Mouse (Mus musculus) brain, embryonic 14.5 days (tissue): Measurements from ENCODE around the gene Rab11fip4. TPM values are rescaled to one million over a fixed set of nuclear protein-coding genes. Genes with fewer than 3 reads are reported as not detected.

Source experiments
- DNase-seq: peaks from one replicate; pipeline ENCODE4 v3.0.0-alpha.2; 2011; ENCODE audit warnings: low read depth
- CTCF ChIP-seq: fragments of 200-500 bp; IDR thresholded peaks from 2 replicates; pipeline ENCODE4 v1.5.1; 2012; ENCODE audit warnings: inconsistent platforms, mild to moderate bottlenecking, moderate library complexity, borderline replicate concordance; ENCODE audit not compliant: insufficient read depth, insufficient read length; ENCODE audit errors: extremely low read depth
- POLR2A ChIP-seq: fragments of 200-500 bp; IDR thresholded peaks from 2 replicates; pipeline ENCODE4 v1.6.1; 2012; ENCODE audit warnings: mild to moderate bottlenecking, inconsistent platforms, borderline replicate concordance; ENCODE audit not compliant: poor library complexity, insufficient read depth, insufficient read length, severe bottlenecking; ENCODE audit errors: extremely low read depth
- polyA plus RNA-seq: library from polyadenylated mRNA; depleted of rRNA; stranded (reverse); fragments of >200 nt; gene quantifications from 2 replicates; pipeline ENCODE4 v1.2.3, GENCODE M21; 2012

The Rab11fip4 gene
- polyA plus RNA-seq, 1 experiment, result 55.0 TPM

DNA sequence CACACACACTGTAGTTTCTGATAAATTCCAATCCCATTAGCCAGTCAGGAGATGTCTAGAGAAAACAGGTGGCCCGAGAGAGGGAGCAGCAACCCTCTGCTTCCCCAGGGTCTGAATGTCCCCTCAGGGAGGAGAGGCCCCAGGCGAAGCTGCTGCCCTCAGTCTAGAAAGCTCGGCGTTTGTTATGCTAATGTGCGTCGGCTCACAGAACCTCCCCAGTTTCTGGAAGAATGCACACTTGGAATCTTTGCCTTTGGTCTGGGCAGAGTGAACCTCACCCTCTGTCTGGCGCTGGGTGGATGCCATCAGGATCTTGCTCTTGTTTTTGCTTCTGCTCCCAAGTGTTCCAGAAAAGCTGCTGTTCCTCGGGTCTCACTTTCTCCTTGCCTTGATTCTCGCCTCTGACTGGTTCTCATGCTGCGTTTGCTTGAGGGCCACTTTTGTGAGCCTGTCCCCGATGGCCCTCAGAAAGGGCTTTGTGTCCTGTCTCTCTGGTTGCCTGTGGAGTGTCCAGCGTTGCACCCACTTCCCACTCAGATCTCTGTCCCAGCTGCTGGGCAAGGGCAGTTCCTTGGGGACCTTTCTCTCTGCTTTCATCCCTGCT, 55.6 kb downstream of the Rab11fip4 start:
- DNase-seq, result peak; percentile 90
- TF ChIP-seq POLR2A, result no peak
- TF ChIP-seq CTCF, result no peak

DNA sequence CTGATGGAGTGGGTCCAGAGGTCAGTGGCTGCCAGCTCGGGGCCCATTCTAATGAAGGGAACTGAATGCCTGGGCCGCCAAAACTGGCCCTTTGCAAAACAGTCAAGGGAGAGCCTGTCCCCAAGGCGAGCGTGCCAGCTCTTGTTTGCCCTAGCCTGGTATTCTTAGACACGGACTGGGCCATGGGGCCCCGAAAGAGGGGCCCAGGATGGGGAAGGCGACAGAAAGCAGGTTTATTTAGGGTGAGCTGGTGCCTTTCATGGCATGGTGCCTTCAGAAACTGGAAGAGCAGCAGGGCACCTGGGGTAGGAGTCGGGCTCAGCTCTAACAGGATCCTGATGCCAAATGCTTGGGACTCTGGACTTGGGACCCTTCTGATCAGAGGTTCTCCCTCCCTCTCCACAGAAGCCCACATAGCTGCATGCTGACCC, 56.1 kb downstream of the Rab11fip4 start:
- TF ChIP-seq POLR2A (no peak), CTCF (no peak)
- DNase-seq, result peak; percentile 61

DNA sequence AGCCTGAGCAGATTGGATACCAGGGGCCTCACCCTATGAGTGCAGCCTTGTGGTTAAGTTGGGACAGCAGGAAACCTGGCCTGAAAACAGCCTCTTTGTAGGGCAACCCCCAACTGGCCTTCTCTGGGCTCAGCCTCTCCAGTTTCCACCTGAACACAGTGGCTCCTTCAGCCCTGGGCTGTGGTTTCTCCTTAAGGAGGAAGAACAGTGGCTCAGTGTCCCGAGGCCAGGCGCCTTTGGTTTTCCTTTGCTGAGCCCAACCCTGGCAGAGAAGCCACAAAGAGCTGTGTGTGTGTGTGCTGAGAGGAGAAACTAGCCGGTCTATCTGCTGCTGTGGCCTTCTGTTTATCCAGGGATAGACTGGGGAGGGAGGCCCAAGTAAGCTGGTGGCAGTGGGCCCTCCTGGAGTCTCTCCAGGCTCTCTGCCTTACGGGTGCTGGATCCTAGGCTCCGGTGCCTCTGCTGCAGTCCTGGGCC, 59.4 kb downstream of the Rab11fip4 start:
- TF ChIP-seq CTCF, result no peak
- no peak for TF ChIP-seq POLR2A
- peak; percentile 66 for DNase-seq

DNA sequence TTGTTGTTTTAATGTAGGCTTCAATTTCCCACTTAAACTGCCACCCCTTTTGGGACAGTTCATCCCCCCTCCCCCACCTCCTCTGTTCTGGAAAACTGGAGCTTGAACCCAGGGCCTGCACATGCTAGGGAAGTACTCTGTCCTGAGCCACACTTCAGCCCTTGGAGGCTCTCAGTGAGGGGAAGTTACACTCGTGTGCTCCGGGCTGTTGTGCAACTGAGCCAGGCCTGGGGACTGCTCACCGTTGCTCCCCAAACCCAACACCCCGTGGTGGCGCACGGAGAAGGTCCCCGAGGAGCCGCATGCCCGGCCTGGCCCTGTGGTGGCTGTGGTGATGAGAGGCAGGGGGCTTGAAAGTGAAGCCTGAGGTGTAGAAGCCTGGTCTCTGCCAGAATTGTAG, 61.2 kb downstream of the Rab11fip4 start:
- TF ChIP-seq CTCF, result no peak
- no peak for TF ChIP-seq POLR2A

DNA sequence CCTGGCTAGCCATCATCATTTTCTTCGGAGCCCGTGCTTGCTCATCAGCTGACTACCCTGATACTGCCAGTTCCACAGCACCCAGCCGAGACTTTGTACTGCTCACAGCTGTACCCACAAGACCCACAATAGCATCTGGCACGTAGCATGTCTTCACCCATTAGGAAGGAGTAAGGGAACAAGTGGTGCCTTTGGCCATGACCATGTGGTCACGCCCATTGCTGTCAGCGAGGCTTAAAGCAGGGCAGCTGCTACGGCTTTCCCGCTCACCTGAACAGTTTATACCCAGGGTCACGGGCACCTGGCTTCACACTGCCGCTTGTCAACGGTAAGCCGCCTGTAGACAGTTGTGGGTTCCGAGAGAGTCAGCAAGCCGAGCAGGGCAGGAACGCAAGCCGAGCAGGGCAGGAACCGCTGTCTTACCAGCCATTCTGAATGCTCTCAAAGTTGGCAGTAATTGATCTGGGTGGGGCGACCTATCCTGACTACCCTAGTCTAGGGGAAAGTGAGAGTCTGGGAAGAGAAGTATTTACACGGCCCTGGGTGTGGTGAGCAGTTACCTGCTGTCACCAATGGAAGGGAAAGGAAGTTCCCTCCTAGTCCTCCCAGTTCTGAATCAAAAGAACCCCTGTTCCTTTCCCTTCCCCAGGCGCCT, 62.0 kb downstream of the Rab11fip4 start:
- no peak for DNase-seq
- no peak for TF ChIP-seq CTCF
- TF ChIP-seq POLR2A, result no peak

More for the DNA sequence above, 61.2 kb downstream of the Rab11fip4 start:
- no peak for DNase-seq

DNA sequence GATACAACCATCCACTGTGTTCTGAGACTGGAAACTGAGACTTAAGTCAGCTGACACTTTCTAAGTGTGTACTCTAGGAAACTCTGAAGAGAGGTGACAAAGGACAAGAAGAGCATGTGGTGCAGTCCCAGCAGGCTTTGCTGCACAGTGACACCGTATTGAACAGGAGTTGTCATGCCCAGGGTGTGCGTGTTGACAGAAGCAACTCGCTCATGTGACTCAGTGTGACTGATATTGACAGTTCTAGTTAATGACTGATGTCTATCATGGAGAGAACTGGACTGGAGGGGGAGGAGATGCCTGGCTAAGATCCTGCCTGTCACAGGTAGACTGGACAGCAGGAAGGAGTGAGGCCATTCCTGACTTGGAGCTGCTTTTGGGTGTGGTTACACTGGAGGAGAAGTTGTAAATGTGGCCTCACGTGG, 63.4 kb downstream of the Rab11fip4 start:
- TF ChIP-seq CTCF (no peak), POLR2A (no peak)
- no peak for DNase-seq

DNA sequence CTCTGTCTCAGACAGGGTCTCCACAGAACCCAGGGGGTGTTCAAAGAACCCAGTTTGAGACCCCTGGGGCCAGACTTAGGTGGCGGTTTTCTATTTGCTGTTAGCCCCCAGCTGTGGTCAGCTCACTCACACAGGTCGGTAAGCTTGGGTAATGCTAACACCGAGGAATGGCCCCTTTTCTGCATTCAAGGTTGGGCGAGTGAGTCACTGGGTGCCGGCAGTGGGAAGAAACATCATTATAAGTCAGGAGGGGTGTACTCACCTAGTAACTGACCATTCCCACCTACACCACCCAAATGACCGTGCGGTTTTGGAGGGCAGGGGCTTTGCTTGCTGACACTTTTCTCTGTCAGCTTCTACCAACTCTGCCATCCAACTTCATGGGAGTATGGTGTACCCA, 64.6 kb downstream of the Rab11fip4 start:
- no peak for DNase-seq
- no peak for TF ChIP-seq POLR2A
- TF ChIP-seq CTCF, result no peak

DNA sequence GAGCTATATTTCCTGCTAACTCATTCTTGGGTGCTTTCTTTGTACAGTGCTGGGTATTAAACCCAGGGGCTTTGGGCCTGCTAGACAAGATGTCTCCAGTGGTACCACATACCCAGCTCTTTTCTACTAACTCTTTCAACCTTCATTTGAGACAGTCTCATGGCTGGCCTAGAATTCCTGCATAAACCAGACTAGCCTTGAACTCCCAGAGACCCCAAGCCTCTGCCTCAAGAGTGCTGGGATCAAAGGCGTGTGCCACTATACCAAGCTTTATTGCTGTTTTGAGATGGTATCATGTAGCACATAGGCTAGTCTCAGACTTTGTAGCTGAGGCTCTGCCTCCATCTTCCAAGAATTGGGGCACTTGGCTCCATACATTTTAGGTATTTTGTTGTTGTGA, 65.5 kb downstream of the Rab11fip4 start:
- TF ChIP-seq POLR2A (no peak), CTCF (no peak)
- DNase-seq, result no peak

DNA sequence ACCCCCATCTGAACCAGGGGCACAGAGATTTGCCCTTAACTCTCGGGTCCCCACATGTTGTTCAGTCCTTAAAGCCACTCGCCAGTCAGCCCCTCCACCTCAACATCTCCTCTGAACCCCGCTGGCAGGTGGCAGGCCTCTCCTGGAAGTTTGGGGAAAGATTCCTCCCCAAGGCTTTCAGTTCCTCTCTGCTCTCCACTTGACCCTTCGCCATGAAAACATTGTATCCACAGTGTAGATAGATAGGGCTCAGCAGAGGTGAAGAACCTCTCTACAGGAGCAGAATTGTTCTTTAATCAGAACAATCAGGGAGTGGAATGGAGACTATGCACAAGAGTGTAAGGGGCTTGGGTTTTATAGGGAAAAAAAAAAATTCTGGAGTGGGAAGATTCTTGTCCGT, 66.0 kb downstream of the Rab11fip4 start:
- no peak for TF ChIP-seq CTCF
- TF ChIP-seq POLR2A, result no peak
- no peak for DNase-seq

DNA sequence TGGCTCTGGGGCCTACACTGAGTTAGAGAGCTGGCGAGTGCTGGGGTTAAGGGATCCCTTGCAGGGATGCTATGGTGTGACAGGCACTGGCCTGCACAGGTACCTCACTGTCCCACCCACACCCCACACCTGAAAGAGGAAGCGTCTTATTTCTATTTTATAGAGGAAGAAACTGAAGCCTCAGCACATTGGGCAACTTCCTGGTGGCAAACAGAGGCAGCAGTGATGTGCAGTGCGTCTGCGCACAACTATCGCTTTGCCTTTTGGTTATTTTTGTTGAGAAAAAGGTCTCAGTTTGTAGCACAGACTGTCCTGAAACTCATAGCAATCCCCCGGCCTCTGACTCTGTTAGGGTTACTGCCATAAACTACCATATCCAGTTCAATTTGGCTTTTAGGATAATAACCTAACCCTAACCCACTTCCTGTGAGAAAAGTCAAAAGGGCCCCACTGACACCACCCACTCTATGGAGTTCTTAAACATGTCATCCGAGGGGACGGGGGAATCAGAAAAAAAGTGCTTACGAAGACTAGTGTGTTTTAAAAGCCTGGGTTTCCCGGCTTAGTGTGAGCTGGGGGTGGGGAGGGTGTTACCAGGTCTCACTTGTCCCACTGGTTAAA, 67.3 kb downstream of the Rab11fip4 start:
- DNase-seq, result no peak
- TF ChIP-seq CTCF (no peak), POLR2A (no peak)

DNA sequence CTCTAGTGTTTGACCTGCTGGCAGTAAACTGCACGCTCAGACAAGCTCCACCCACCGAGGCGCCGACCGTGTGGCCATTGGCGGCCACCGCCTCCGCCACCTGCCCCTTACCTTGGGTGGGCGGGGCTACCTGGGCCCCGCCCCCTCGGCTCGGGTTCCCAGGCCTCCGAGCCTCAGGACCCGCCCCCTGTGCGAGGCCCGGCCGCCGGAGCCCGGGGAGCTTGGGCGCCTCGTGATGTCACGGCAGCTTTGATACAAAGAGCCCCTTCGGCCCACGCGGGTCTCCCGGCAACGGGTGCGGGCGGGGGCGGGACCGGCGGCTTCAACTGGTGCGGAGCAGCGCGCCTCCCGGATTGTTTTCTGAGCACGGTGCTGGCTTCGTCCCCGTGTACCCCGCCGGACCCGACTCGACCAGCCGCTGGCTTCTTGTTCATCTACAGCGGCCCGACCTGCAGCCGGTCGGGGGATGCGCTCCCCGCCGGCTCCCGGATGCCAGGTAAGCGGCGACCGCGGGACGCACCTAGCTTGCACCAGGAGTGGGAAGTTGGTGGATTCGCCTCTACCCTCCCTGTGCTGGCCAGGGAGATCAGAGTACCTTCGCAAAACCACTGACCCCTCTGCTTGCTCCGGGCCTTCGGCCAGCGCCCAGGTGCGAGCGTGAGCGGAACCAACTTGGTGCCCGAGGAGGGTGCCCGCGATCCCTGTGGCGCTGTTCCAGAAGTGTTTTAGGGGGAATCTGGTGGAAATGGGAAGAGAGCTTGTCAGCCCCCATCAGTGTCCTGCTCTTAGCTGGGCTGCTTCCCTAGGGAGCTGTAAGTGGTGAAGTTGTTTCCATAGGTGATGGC, 69.6 kb downstream of the Rab11fip4 start:
- TF ChIP-seq POLR2A (peak; percentile 37; the same call in 1 of the 2 replicates), CTCF (no peak)

More for the DNA sequence above, 69.6 kb downstream of the Rab11fip4 start:
- DNase-seq, result peak; percentile 91
